Mouse (Mus musculus): ENCODE results near the gene Vps41.

The Vps41 gene

GRCm38 (mm10) chr13:18791724-18792123 lies 74.6 kb downstream of the Vps41 start:
- CTCF ChIA-PET, result interaction anchor here (0.5 to 0.8 kb wide), 2 partner anchors 36 to 1419 kb away, joined by 3 to 4 read pairs; no protein-coding TSS in a partner anchor

- CTCF ChIA-PET, result no interaction called here
These were observed 77.4 kb downstream of the Vps41 start for GRCm38 (mm10) chr13:18794454-18794853.

- CTCF ChIA-PET, result no interaction called here
These were observed 80.5 kb downstream of the Vps41 start for GRCm38 (mm10) chr13:18797555-18797954.

- CTCF ChIA-PET, result no interaction called here
These were observed 83.3 kb downstream of the Vps41 start for GRCm38 (mm10) chr13:18800434-18800833.

GRCm38 (mm10) chr13:18809465-18809864 lies 92.4 kb downstream of the Vps41 start:
- CTCF ChIA-PET, result no interaction called here

GRCm38 (mm10) chr13:18809978-18810675 lies 93.0 kb downstream of the Vps41 start:
- CTCF ChIA-PET, result no interaction called here

- CTCF ChIA-PET, result no interaction called here
These were observed 107.5 kb downstream of the Vps41 start for GRCm38 (mm10) chr13:18824420-18825123.

- CTCF ChIA-PET, result no interaction called here
These were observed 109.9 kb downstream of the Vps41 start for GRCm38 (mm10) chr13:18827029-18827428.

- CTCF ChIA-PET, result no interaction called here
These were observed 113.4 kb downstream of the Vps41 start for GRCm38 (mm10) chr13:18830486-18830885.

- CTCF ChIA-PET, result no interaction called here
These were observed 122.1 kb downstream of the Vps41 start for GRCm38 (mm10) chr13:18839231-18839630.

- CTCF ChIA-PET, result no interaction called here
These were observed 123.3 kb downstream of the Vps41 start for GRCm38 (mm10) chr13:18840366-18840765.

GRCm38 (mm10) chr13:18841019-18841418 lies 123.9 kb downstream of the Vps41 start:
- CTCF ChIA-PET, result no interaction called here

GRCm38 (mm10) chr13:18841752-18842282 lies 124.7 kb downstream of the Vps41 start:
- CTCF ChIA-PET, result no interaction called here

- CTCF ChIA-PET, result no interaction called here
These were observed 125.5 kb downstream of the Vps41 start for GRCm38 (mm10) chr13:18842556-18842955.

- CTCF ChIA-PET, result no interaction called here
These were observed 126.5 kb downstream of the Vps41 start for GRCm38 (mm10) chr13:18843546-18843945.

- CTCF ChIA-PET, result no interaction called here
These were observed 130.3 kb downstream of the Vps41 start for GRCm38 (mm10) chr13:18847386-18847785.

- CTCF ChIA-PET, result no interaction called here
These were observed 132.5 kb downstream of the Vps41 start for GRCm38 (mm10) chr13:18849563-18849962.

GRCm38 (mm10) chr13:18851182-18851581 lies 134.1 kb downstream of the Vps41 start:
- CTCF ChIA-PET, result no interaction called here

GRCm38 (mm10) chr13:18852718-18853117 lies 135.6 kb downstream of the Vps41 start:
- CTCF ChIA-PET, result no interaction called here

GRCm38 (mm10) chr13:18856026-18856802 lies 139.1 kb downstream of the Vps41 start:
- CTCF ChIA-PET, result no interaction called here

- CTCF ChIA-PET, result no interaction called here
These were observed 141.1 kb downstream of the Vps41 start for GRCm38 (mm10) chr13:18858183-18858582.

GRCm38 (mm10) chr13:18859389-18859788 lies 142.3 kb downstream of the Vps41 start:
- CTCF ChIA-PET, result no interaction called here

All from spleen, embryonic (tissue).